Mouse (Mus musculus): ENCODE results near the gene Ddi2.
"Not testable (repeated sequence)": the region's sequence is repeated elsewhere in the genome, so short reads cannot be mapped to it uniquely, and the experiment has no call there.

Gene Ddi2

DNA sequence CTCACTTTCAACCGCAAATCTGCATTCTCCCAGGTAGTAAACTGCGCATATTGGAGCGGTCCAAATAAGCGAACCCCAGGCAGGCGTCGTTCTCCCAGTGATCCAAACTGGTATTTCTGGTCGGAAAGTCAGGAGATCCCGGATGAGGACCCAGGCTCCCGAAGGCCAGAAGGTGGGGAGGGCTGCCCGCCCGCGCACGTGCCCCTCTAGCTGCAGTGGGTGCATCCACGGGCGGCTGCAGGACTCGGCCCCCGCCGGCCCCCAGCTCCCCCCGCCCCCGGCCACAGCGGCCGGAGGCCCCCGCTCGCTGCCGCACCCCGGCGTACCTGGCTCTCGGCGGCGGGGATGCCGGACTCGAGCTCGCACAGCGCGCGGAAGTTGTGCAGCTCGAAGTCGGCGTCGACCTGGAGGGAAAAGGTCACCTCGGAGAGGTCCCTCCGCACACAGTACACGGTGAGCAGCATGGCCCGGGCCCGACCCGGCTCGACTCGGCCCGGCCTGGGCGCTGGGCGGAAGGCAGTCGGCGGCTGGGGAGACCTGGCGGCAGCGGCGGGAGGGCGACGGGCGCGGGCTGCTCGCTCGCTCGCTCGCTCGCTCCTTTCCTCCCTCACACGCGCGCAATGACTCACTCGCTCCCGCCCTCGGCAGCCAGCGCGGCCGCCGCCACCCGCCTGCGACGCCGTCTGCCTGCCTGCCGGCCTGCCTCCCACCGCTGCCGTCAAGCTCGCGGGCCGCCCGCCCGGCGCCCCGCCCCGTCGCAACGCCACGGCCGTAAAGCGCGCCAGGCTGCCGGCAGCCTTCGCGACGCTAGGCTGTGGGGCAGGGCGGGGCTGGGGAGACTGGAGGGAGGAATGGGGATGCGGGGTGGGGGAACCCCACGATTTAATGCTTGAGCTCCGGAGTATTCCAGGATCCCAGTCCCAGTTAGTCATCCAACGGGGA, at the start of gene Ddi2:
Ddi2 (minus strand) TSS at position 689 of the 942 bp plus-strand sequence.
- DNase-seq (ENCODE audit: low spot score in 2 of 2): peak; percentile 91 to 92

DNA sequence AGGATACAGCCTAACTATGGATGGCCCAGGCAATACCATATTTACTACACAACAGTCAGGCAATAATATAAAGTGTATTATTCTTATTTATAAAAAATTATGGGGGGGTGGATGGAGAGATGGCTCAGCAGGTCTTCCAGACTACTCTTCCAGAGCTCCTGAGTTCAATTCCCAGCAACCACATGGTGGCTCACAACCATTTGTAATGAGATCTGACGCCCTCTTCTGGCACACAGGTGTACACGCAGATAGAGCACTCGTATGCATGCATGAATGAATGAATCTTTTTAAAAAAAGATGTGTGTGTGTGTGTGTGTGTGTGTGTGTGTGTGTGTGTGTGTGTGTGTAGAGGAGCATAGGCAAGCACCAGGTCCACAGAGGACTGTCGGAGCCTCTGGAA, 49.8 kb upstream of the Ddi2 start:
- not testable (repeated sequence) for DNase-seq (ENCODE audit: low spot score in 2 of 2)

DNA sequence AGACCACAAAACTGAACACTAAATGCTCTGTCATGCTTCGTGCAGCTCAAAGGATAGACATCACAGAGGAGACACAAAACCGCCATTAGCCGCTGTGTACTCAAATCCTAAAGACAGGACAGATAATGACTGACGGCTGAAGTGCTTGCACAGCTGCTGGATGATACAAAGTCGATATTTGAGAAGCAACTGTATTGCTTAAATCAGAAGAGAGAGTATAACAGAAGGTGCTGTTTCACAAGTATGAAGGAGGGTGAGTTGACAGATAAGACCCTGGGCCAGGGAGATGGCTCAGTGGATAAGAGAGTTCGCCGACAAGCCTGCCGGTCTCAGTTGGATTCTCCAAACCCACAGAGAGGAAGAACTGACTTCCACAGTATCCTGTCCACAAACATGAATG, 48.6 kb upstream of the Ddi2 start:
- DNase-seq (ENCODE audit: low spot score in 2 of 2): no peak

DNA sequence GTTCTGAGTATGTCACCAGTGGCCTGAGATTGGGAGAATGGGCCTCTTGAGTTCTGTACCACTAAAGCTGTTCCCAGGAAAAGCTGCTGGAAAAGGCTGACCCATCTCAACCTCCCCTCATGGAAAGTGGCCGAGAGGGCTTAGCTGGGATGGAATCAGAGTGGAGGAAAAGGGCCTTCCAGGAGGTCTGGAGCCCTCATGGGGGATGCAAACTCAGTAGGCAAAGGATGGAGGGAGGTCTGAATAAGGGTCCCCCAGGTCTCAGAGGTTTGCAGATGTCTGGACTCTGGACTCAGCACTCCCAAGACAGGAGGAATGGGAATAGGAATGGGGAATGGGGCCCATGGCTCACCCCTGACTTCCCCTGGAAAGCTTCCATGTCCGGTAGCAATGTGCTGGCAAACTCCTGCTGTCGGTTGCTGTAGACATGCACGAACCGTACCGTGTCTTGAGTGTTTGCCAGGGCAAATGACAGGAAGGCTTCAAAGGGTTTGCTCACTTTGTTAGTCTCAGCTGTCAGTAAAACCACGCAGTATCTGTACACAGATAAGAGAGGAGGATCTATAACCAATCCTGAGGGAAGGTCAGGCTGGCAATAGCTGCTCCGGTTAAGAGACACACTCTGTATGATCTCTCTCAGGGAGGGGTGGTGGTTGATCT, 46.4 kb upstream of the Ddi2 start:
- DNase-seq (ENCODE audit: low spot score in 2 of 2): no peak

DNA sequence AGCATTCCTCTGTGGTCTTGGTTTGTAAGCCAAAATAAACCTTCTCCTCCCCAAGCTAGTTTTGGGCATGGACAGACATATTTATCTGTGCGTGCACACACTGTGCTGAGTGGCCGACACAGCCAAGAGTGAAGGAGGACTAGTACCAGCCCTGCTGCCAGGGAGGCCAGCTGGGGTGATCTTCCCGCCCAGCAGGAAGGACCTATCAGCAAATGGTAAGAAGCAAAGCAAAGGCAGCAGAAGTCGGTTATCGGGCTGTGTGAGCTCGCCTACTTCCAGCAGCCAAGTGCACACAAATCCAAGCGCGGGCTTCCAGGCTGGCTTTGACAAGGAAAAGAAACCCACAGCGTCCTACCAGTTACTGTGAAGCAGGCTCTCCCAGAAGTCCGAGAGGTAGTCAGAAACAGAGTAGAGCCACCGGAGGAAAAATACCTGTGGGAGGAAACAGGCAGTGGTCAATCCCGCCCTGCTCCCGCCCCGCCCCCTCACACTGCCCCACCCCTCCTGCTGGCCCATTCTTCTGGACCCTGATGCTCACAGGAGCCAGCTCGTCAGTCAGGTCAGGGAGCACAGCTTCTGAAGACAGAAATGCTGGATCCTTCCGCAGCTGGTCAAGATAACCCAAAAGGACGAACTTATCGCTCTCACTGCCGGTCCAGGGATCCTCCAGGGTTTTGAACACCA, 44.3 kb upstream of the Ddi2 start:
- peak; percentile 38 to 50 for DNase-seq (ENCODE audit: low spot score in 2 of 2)

DNA sequence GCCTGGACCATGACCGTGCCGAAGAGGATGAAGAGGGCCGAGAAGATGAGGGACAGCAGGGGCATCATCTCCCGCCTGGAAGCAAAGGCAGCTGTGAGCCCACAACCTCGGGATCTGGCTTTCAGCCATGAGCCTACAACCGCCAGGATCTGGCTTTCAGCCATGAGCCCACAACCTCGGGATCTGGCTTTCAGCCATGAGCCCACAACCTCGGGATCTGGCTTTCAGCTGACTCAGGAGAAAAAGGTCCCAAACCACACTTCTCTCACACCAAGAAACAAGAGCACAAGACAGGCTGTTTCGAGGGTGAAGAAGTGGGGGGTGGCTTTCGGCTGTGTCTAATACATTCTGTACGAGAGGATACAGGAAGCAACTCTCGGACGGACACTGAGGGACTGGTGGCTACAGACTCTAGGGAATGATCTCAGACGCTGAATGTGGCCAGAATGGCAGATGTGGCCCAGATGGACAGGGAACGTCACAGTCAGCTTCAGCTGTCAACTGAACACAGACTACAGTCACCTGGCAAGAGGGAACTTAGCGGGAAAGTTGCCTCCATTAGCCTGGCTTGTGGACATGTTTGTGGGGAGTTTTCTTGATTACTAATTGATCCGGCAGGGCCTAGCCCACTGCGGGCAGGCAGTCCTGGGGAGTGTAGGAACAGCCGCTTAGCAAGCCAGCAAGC, 43.6 kb upstream of the Ddi2 start:
- no peak for DNase-seq (ENCODE audit: low spot score in 2 of 2)

DNA sequence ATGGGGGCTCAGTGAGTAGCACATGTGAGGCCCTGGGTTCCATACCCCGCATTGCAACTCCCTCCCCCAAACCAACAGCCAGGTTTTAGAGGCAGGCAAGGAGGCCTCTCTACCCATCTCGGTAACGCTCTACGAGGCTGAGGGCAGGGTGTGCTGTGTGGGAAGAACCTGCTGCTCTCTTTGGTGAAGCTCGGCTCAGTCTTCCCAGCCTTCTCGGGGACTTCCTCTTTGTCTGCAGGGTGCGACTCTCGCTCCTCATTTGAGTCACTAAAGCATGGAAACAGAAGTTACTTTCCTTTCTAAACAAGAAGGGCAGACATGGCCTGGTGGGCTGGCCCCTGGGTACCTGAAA, 43.1 kb upstream of the Ddi2 start:
- peak; percentile 60 to 66 for DNase-seq (ENCODE audit: low spot score in 2 of 2)

DNA sequence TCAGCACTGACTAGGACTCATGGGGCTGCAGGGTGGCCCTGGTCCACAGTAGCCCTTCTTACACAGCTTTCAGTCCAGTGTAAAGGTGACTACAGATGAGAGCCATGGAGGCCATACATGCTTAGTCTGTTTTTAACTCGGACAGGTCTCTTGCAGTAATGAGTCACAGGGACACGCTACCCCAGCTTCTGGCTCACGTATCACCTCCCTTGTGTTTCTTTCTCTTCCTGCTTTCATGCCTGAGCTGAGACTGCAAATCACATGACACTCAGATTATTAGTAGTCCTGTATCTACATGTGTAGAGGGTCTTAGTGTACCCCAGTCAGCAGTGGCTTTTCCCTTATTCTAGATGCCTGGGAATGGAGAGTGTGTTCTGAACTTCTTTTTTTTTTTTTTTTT, 41.8 kb upstream of the Ddi2 start:
- no peak for DNase-seq (ENCODE audit: low spot score in 2 of 2)

DNA sequence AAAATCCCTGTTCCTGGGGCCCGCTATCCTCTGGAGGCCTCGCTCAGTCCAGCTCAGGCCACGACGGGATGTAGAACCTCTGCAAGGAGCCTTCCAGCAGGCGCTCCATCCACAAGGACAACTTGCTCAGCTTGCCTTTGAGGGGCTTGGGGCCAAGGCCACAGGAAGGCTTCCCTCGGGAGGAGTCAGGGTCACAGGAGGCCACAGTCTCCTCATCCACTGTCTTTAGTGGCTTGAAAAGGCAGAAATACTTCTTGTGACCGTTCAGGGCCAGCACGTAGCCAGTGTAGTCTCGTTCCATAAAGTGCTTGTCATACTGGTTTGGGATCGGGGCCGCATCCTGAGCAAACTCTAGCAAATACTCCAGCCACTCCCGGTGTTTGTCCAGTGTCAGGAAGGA, 40.3 kb upstream of the Ddi2 start:
- DNase-seq (ENCODE audit: low spot score in 2 of 2): no peak

DNA sequence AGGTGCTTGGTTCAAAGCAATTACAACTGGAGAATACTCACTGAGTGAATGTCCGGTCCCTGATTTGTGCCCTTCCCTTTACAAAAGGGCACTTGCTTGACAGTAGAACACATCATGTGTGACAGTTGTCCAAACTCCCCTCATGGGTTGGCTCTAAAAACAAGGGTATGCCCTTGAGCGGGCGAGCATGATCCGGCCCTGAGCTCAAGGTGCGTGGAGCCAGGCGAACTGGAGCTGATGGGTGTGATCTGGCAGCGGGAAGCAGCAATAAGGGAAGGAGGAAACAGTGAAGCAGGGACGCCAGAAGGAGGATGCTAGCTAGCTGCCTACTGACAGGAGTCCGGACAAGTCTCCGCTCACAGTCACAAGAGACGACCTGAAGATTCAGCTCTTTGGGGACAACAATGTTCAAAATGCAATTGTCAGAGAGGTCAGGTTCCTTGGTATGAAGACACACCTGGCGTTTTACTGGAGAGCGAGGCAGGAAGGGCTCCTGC, 38.9 kb upstream of the Ddi2 start:
- no peak for DNase-seq (ENCODE audit: low spot score in 2 of 2)

DNA sequence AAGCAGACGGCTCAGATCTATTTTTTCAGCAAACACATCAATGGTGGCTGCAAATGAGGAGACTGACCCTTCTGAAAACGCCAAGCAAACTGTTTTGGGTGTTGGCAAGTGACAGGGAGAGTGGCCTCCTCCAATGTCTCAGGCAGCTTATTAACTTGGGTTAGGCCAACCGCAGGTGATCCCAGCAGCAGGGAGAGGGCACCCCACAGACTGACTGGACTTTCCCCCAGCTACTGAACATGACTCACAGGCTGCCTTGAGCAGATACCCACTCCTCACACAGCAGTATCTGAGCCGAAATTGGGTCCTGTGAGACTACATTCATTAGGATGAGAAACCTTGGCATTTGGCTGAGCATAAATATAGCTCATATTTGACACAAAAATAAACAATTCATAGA, 37.7 kb upstream of the Ddi2 start:
- no peak for DNase-seq (ENCODE audit: low spot score in 2 of 2)

DNA sequence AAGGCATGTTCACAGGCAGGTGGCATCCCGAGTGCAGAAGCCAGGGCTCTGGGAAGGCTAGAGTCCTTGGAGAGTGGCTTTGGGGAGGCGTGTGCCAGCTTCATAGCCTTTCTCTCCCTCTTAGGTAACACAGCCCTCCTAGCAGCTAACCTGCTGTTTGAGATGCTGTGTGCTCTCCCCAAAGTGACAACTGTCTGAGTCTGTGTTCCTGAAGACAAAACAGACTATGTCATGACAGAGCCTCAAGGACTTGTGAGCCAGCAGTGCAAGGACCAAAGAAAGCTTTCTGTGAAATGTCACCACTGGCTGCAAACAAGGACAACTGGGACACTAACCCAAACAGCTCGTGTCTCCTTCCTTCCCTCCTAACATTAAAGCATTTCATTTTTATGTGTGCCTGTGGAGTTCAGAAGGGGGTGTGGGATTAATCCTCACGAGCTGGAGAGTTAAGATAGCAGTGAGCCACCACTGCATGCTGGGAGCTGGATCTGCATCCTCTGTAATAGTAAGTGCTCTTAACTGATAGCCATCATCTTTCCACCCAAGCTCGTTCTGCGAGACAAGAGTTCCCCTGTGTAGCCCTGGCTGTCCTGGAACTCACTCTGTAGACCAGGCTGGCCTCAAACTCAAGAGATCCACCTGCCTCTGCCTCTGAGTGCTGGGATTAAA, 35.8 kb upstream of the Ddi2 start:
- peak in 1 of 2 experiments; percentile 17 for DNase-seq (ENCODE audit: low spot score in 2 of 2)

DNA sequence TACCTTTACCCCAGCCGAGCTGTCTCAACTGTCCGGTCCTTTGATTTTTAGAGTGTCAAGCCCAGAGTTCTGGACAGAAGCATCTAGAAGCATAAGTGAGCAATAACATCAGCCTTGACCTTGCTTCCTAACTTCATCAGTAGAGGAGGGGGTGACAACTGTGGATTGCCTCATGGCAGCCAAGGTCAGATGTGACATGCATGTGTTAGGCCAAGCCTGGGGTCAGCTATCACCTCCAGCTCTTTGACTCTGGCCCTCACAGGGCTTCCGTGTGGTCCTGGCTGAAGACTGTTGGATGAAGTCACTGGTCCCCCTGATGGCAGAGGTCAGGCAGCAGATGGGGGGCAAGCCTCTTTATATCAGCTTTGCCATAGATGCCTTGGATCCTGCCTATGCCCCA, 33.9 kb upstream of the Ddi2 start:
- DNase-seq (ENCODE audit: low spot score in 2 of 2): no peak

DNA sequence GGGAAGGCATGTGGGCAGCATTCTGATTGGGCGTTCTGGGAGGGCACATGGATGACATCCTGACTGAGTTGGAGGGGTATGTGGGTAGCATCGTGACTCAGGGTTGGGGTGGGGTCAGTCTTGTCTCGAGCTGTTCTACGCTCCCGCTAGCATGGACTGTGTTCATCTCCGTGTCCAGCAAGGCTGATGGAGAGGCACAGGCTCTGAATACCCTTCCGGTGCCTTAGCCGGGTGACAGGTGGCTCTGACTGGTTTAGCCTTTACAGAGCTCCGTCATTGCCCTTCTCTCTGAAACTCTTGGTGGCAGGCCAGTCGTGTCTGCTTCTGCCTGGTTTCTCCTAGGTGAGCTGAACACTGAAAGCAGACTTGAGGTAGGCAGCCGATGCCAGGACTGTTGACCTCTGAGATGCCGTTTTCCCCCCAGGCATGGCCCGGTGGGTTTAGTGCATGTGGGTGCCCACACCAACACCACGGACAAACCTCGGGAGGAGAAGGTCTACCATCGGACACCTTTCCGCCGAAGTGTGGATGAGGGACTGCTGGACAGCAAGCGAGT, 32.2 kb upstream of the Ddi2 start:
- no peak for DNase-seq (ENCODE audit: low spot score in 2 of 2)

DNA sequence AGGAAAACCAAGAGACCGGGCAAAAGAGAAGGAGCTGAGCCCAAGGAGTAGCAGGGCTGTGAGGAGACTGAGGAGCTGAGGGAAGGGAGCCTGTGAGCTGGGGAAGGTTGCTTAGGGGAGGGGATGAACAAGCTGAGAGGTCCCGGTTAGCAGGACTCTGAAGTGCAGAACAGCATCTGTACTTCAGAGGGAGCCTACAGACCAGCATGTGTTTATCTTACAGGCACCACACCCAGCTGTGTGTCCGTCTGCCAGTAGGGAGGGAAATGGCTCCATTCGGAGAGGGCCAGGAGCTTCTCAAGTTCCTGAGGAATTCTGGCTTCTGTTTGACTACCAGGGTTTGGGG, 28.8 kb upstream of the Ddi2 start:
- peak; percentile 18 to 33 for DNase-seq (ENCODE audit: low spot score in 2 of 2)

DNA sequence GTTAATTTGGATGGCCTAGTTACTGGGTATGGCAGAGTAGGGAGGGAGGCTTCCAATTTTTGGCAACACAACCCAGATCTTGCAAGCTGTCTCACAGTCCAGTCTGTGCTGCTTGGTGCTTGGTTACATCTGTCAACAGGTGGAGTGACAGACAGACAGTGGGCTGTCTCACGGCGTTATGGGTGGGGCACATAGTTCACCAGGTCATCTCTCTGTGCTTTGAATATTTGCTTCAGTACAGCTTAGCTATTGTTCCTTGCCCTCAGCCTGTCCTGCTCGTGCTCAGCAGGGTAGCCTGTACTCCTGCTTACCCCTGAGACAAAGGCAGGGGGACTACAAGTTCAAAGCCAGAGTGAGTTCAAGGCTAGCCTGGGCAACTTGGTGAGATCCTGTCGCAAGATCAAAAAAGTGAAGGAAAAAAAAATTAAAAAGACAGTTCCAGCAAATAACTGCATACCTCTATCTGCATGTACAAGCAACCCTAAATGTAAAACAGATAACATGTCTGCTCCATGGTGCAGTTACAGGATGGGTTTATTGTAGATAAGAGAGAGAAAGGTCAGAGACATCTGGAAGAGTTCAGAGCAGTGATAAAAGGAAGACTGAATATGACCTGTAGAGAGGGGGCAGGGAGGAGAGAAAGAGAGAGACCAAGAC, 28.3 kb upstream of the Ddi2 start:
- DNase-seq (ENCODE audit: low spot score in 2 of 2): peak in 1 of 2 experiments; percentile 31

DNA sequence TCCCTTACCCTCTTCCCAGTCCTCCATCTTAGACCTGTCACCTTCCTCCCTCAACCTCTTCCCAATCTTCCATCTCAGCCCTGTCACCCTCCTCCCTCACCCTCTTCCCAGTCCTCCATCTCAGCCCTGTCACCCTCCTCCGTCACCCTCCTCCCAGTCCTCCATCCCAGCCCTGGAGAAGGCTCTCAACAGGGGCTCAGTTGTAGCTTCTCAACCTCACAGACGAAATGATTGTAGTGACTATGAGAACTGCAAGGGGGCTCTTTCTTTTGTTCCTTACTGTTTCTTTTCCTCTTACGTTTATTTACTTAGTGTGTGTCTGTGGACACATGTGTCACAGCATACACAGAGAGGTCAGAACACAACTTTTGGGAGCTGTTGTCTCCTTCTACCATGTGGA, 27.6 kb upstream of the Ddi2 start:
- no peak for DNase-seq (ENCODE audit: low spot score in 2 of 2)

DNA sequence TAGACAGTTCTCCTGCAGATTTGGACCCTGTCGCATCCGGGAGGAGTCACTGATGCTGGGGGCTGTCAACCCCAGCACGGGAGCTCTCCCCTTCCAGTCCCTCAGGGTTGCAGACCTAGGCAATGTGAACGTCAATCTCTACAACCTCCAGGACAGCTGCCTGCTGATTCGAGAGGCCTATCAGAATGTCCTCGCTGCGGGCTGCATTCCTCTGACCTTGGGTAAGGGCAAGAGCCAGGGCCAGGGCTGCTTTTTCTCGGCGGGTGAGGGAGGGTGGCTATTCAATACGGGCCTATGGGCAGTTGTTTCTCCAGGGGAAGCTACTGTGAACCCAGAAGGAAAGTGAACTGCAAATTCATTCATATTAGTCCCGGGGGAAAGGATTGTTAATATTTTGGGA, 26.3 kb upstream of the Ddi2 start:
- DNase-seq (ENCODE audit: low spot score in 2 of 2): no peak

DNA sequence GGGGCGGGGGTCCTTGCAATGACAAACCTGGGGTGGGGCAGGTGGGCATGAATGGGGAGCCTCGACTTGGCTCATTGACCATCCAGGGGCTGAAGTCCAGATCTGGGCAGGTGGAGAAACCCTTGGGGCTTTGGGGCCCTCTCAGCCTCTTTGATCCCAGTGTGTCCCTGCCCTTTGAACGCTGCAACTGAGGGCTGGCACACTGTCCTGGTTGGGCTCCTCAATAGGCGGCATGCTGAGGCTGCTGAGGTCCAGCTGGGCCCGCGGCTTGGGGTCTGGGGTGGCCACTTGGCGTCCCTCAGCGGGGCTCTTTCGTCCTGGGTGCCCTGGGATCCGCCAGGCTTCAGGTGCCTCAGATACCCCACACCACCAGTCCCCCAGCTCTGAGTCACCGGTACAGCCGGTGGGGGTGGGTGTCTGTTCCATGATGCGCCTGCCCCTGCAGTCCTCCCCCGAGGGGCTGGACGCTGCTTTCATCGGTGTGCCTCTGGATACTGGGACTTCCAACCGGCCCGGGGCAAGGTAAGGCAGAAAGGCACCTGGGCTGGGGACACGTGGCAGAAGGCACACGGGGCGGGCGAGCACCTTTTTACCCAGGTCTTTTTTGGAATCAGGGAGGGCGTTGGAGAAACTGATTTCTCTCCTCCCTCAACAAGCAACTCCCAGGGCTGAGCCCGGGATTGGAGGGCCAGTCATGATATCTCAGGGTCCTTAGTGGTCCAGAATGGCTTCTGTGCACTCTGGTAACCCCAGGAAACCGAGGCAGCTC, 23.5 kb upstream of the Ddi2 start, which contains the start of gene Agmat:
Agmat (plus strand) TSS at position 95 of the 769 bp plus-strand sequence.
- DNase-seq (ENCODE audit: low spot score in 2 of 2): no peak

DNA sequence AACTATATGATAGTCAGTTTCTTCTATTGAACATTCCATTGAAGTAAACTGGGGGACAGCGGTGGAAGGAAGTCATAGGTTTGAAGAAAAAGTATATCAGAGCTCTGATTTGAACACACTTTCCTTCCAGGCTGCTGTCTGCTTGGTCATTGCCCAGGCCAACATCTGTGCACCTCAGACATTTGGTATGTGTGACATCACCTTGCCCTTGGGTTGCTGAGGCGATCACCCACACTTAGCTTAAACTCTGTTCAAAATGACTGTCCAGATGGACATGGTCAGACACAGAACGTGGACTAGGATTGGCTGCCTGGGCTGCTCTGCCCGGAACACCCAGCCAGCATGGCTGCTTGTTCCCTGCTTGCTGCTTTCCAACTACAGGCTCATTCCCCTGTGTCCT, 19.2 kb upstream of the Ddi2 start:
- no peak for DNase-seq (ENCODE audit: low spot score in 2 of 2)
